Mouse (Mus musculus) bone marrow, adult 2 months (tissue): ENCODE measurements at regions not wholly inside any gene's neighbourhood (a gene's known extent, or its start where the extent isn't known, plus 50 kb on each side); places are given as distances from the start of the nearest gene placed in this dataset.

Source experiments
- H3K27ac ChIP-seq: fragments of 200-500 bp; 2 replicates; pipeline ENCODE4 v1.5.1; 2012; ENCODE audit warnings: low read depth, mild to moderate bottlenecking, control low read depth, inconsistent platforms, low read length; ENCODE audit not compliant: control insufficient read depth, poor library complexity, insufficient read depth
- H3K4me1 ChIP-seq: fragments of 200-500 bp; 2 replicates; pipeline ENCODE4 v1.6.1; 2011; ENCODE audit warnings: low read length; ENCODE audit not compliant: control insufficient read depth, insufficient read depth
- H3K4me3 ChIP-seq: fragments of 200-500 bp; replicated peaks from 2 replicates; pipeline ENCODE3; 2011; ENCODE audit warnings: mild to moderate bottlenecking, low read depth, low read length, control low read depth; ENCODE audit not compliant: control insufficient read depth
- CTCF ChIP-seq: fragments of 200-500 bp; IDR thresholded peaks from 2 replicates; pipeline ENCODE4 v1.5.1; 2011; ENCODE audit warnings: low read length, control low read depth; ENCODE audit not compliant: control insufficient read depth, insufficient read depth
- POLR2A ChIP-seq: fragments of 200-500 bp; IDR thresholded peaks from 2 replicates; pipeline ENCODE4 v1.6.1; 2011; ENCODE audit warnings: low read depth, mild to moderate bottlenecking, control low read depth, low read length, borderline replicate concordance; ENCODE audit not compliant: control insufficient read depth
- WGBS: fragments of 180-500 bp; shearing (Covaris S2); methylation state at CpG from one replicate; pipeline ENCODE4 v1.1.7; 2018; 5-methylcytosine and 5-hydroxymethylcytosine counted together

- 2% methylated on average over 10 of the region's 10 CpGs for WGBS
- Histone ChIP-seq H3K4me1 (no peaks in the 10 kb centered on the region; the same call in 1 of the 2 replicates), H3K4me3 (no peak overlapping the region)
These were observed 177.0 kb upstream of the Mkln1 start for GRCm38 (mm10) chr6:31221490-31221889.

DNA sequence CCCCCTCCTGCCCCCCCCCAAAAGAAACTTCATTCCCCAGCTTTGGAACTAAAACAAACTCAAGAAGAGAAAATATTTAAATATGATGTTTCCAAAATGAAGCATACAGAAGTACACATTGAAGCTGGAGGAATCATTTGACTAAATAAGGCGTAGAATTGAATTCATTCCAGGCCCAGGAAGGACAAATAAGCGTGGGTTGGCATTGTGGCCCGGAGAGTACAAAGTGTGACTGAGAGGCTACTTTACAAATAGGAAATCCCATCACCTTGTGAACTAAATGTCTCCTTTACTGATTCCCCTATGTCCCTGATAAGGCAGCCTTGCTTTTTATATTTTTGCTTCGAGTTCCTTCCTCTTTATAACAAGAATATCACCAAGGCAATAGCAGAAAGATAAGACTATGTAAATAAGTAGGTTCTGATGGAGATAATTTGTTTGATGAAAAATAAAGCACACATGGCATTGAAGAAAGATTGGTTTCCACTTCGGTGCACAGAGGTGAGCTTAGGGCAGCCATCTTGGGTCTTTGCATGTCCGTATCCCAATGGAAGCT lies 176.4 kb upstream of the Mkln1 start:
- no peak for TF ChIP-seq POLR2A
- no peak for TF ChIP-seq CTCF
- Histone ChIP-seq H3K4me1 (no peaks in the 10 kb centered on the region; the same call in 1 of the 2 replicates), H3K4me3 (no peak overlapping the region), H3K27ac (no peak overlapping the region)
- 46% methylated on average over 6 of the region's 6 CpGs for WGBS

More at GRCm38 (mm10) chr6:31221490-31221889, 177.0 kb upstream of the Mkln1 start:
- no peak for TF ChIP-seq POLR2A
- H3K27ac ChIP-seq: no peak overlapping the region

DNA sequence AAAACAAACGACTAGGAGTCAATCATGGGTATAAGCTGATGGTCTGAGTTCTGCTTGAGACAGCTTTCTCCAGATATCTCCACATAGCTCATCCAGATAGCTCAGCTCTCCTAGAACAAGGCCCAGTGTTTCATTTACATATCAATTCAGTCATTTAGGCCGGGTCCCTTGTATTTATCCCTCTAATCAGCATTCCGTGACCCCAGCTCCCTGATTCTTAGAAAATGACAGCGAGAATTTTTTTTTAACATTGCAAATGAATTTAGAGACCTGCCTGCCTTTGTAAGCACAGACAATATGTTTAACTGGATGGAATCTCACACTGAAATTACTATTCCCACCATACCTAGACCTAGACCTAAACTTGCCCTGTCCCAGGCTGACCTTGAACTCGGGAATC lies 171.1 kb upstream of the Mkln1 start:
- Histone ChIP-seq H3K4me1 (no peaks in the 10 kb centered on the region), H3K4me3 (no peak overlapping the region), H3K27ac (no peak overlapping the region)
- WGBS: 69% methylated on average over 5 of the region's 5 CpGs
- TF ChIP-seq CTCF (no peak), POLR2A (no peak)

DNA sequence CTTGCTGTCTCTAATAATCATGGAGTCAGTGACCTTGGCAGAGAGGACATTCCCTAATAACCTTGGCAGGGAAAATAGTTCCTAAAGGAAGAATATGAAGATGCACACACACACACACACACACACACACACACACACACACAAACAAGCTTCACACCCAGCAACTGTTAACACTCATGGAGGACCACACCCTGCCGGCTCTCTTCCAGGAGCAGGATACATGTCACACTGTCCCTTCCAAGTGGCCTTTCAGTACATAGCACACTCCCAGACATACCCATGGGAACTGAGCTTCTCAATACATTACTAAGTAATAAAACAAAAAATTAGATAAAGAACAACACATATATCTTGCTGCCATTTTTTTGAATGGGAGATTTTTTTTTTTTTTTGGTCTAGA lies 170.5 kb upstream of the Mkln1 start:
- TF ChIP-seq POLR2A: no peak
- no peak for TF ChIP-seq CTCF
- Histone ChIP-seq H3K4me3 (no peak overlapping the region), H3K27ac (no peak overlapping the region), H3K4me1 (no peaks in the 10 kb centered on the region; the same call in 1 of the 2 replicates)
- 79% methylated on average over 1 of the region's 1 CpGs for WGBS

- TF ChIP-seq CTCF (no peak), POLR2A (no peak)
- Histone ChIP-seq H3K4me1 (no peaks in the 10 kb centered on the region; the same call in 1 of the 2 replicates), H3K27ac (no peak overlapping the region), H3K4me3 (no peak overlapping the region)
- 86% methylated on average over 4 of the region's 4 CpGs for WGBS
These were observed 166.7 kb upstream of the Mkln1 start for GRCm38 (mm10) chr6:31231821-31232220.

DNA sequence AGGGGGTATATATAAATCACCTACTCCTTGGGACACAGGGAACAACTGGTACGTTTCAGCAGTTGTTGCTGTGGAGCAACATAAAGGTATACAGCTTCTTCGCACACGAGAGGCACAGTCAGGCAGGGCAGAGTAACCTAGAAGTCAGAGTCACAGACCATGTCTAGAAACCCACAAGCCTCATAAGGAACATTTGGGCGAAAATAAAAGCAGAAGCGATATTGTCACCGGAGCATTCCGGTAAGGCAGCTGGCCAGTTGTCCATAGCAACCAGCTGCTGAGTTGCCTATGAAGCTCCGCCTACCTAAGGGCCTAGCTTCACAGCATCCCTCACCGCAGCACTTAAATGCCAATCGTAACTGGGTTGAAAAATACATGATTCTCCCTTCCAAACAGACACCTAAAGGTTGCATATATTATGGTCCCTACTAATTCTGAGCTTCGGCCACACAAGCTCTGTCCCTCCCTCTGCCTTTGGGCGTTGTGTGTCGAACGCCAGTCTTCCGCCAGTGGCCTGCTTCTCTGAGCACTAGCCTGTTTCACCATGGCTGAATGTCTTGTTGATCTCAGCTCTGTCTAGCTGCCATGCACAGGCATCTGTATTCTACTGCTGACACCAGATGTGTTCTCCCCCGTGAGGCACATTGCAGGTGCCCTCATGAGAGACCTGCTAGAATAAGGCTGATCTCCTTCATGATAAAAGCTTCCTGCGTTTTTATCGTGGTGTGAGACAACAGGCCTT lies 165.1 kb upstream of the Mkln1 start:
- WGBS: 24% methylated on average over 18 of the region's 18 CpGs
- H3K4me1 ChIP-seq: no peaks in the 10 kb centered on the region; the same call in 1 of the 2 replicates
- no peak for TF ChIP-seq CTCF
- no peak for TF ChIP-seq POLR2A
- H3K4me3 ChIP-seq: no peak overlapping the region
- H3K27ac ChIP-seq: no peak overlapping the region

DNA sequence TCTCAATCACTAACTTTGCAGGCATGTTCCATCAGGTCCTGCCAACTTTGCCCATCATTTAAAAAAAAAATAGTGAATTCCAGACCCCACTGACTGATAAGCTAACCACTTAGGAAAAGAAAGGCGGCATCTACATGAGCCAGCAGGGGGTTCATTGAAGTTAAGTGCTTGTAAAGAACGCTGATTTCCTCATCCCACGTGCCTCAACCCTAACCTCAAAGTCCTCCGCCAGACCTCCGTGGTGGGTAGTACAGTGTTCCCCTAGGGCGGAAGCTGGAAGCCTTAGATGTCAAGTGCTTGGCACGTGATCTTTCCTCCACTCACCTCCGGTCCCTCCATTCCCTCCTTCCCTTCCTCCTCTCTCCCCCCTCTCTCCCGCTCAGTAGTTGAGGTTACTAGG lies 158.5 kb upstream of the Mkln1 start:
- no peak for TF ChIP-seq POLR2A
- TF ChIP-seq CTCF: no peak
- 2% methylated on average over 9 of the region's 9 CpGs for WGBS
- Histone ChIP-seq H3K4me1 (no peaks in the 10 kb centered on the region), H3K4me3 (no peak overlapping the region), H3K27ac (no peak overlapping the region)

GRCm38 (mm10) chr6:31250526-31250925 lies 148.0 kb upstream of the Mkln1 start:
- H3K4me1 ChIP-seq: no peaks in the 10 kb centered on the region
- H3K4me3 ChIP-seq: no peak overlapping the region
- H3K27ac ChIP-seq: no peak overlapping the region
- WGBS: 76% methylated on average over 2 of the region's 2 CpGs
- TF ChIP-seq POLR2A (no peak), CTCF (no peak)
